Mouse (Mus musculus) C2C12 (cell line): ENCODE data around the gene Lasp1.

Experiments
- CEBPB ChIP-seq: IDR thresholded peaks from one replicate; pipeline ENCODE4 v1.6.1; 2011; ENCODE audit warnings: low read depth, mild to moderate bottlenecking, control low read depth, moderate library complexity
- CTCF ChIP-seq: IDR thresholded peaks from one replicate; pipeline ENCODE4 v1.5.1; 2011; ENCODE audit not compliant: control insufficient read depth, insufficient read depth, insufficient read length
- FOSL1 ChIP-seq: IDR thresholded peaks from one replicate; pipeline ENCODE4 v1.8.0; 2011; ENCODE audit warnings: mild to moderate bottlenecking, low read length; ENCODE audit not compliant: poor library complexity, insufficient read depth, severe bottlenecking
- MAX ChIP-seq: IDR thresholded peaks from one replicate; pipeline ENCODE4 v1.6.1; 2011; ENCODE audit warnings: mild to moderate bottlenecking, control low read depth
- MYOG ChIP-seq: IDR thresholded peaks from one replicate; pipeline ENCODE4 v1.6.1; 2011; ENCODE audit not compliant: control insufficient read depth, insufficient read length; ENCODE audit errors: extremely low read depth
- USF1 ChIP-seq: IDR thresholded peaks from one replicate; pipeline ENCODE4 v1.6.1; 2011; ENCODE audit warnings: low read depth, mild to moderate bottlenecking, control low read depth, moderate library complexity

DNA sequence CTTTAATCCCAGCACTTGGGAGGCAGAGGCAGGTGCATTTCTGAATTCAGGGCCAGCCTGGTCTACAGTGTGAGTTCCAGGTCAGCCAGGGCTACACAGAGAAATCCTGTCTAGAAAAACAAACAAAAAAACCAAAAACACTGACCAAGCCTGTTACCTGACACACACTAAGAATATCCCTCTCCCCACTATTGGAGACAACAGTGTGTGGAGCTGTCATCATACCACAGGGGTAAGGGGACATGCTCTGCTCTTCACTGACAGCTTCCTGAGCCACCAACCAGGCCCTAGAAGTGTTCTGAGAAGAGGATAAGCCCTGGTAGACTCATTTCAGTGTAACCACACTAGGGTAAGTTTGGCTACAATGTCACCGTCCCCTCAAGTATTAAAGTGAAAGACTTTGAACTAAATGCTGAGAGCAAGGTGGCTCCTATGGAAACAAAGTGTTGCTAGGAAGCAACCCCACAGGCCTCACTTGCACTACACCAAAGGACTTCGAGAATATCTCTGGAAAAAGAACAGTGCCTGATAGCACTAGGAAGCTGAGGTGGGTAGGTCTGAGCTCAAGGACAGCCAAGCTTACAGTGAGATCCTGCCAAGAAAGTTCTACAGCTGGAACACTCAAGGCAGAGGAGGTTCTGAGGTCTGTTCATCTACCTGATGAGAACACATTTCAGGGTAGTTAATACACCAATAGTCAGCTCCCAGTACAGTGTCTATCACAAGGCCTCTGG, 18.7 kb upstream of the Lasp1 start:
- TF ChIP-seq CTCF (no peak), CEBPB (no peak), MAX (no peak), USF1 (no peak), MYOG (no peak), FOSL1 (no peak)
